Mouse (Mus musculus) intestine, postnatal 0 days (tissue): Measurements from ENCODE around the gene Ifi27l2a. TPM values are rescaled to one million over a fixed set of nuclear protein-coding genes. Genes with fewer than 3 reads are reported as not detected.
"Not testable (repeated sequence)": the region's sequence is repeated elsewhere in the genome, so short reads cannot be mapped to it uniquely, and the experiment has no call there.

ENCODE experiments used
- ATAC-seq: fragments of 200-750 bp; cut with Nextera tagmentation; 2 replicates; pipeline ENCODE4 v1.8.0; 2017; ENCODE audit warnings: mild to moderate bottlenecking, moderate TSS enrichment, moderate library complexity
- H3K27ac ChIP-seq: fragments of 300-500 bp; sonication (generic); 2 replicates; pipeline ENCODE4 v1.5.1; 2014; ENCODE audit warnings: mild to moderate bottlenecking, low read depth, low read length, moderate library complexity
- H3K27me3 ChIP-seq: fragments of 300-500 bp; sonication (generic); replicated peaks from 2 replicates; pipeline ENCODE4 v1.6.1; 2014; ENCODE audit warnings: low read length, mixed read lengths; ENCODE audit not compliant: control insufficient read depth, insufficient read depth
- H3K36me3 ChIP-seq: fragments of 300-500 bp; sonication (generic); 2 replicates; pipeline ENCODE4 v1.6.1; 2014; ENCODE audit warnings: mild to moderate bottlenecking, moderate library complexity; ENCODE audit not compliant: control insufficient read depth, insufficient read depth
- H3K4me1 ChIP-seq: fragments of 300-500 bp; sonication (generic); replicated peaks from 2 replicates; pipeline ENCODE4 v1.6.1; 2014; ENCODE audit warnings: antibody characterized with exemption, low read length, mixed read lengths; ENCODE audit not compliant: control insufficient read depth, insufficient read depth
- H3K4me2 ChIP-seq: fragments of 300-500 bp; sonication (generic); replicated peaks from 2 replicates; pipeline ENCODE4 v1.6.1; 2014; ENCODE audit warnings: low read depth, mild to moderate bottlenecking, moderate library complexity
- H3K4me3 ChIP-seq: fragments of 300-500 bp; sonication (generic); 2 replicates; pipeline ENCODE4 v1.5.1; 2014; ENCODE audit warnings: low read depth, low read length
- H3K9ac ChIP-seq: fragments of 300-500 bp; sonication (generic); 2 replicates; pipeline ENCODE4 v1.6.1; 2014; ENCODE audit warnings: mild to moderate bottlenecking, low read depth, low read length
- H3K9me3 ChIP-seq: fragments of 300-500 bp; sonication (generic); 2 replicates; pipeline ENCODE4 v1.6.1; 2016; ENCODE audit warnings: mixed run types; ENCODE audit not compliant: control insufficient read depth
- CTCF ChIP-seq: sonication (generic); IDR thresholded peaks from 2 replicates; pipeline ENCODE4 v1.5.1; 2016; ENCODE audit warnings: low read depth, mild to moderate bottlenecking, control low read depth, antibody characterized with exemption, moderate library complexity
- WGBS: fragments of 180-500 bp; shearing (Covaris S2); extraction: QIAGEN DNeasy Blood & Tissue Kit; methylation state at CpG from one replicate; pipeline ENCODE4 v1.1.7; 2014; 5-methylcytosine and 5-hydroxymethylcytosine counted together
- polyA plus RNA-seq: library from polyadenylated mRNA; unstranded; fragments of >200 nt; fragmentation: Nextera tagmentation; extraction: Ambion mirVana; gene quantifications from 2 replicates; pipeline ENCODE4 v1.2.1, GENCODE M21; 2015

The Ifi27l2a gene
- polyA plus RNA-seq, 1 experiment from 2014 or later, result 95.5 TPM

GRCm38 (mm10) chr12:103453361-103453760 is 9.9 kb upstream of the Ifi27l2a start:
- Histone ChIP-seq H3K4me3 (no peak overlapping the region), H3K4me2 (no peak overlapping the region), H3K36me3 (peaks cover 4% of the 10 kb centered on the region; the same call in 1 of the 2 replicates), H3K9me3 (no peaks in the 10 kb centered on the region), H3K27me3 (no peaks in the 10 kb centered on the region), H3K4me1 (no peaks in the 10 kb centered on the region), H3K9ac (no peak overlapping the region), H3K27ac (no peak overlapping the region)
- ATAC-seq, result no peak
- no peak for TF ChIP-seq CTCF

- no peaks in the 10 kb centered on the region for H3K27me3 ChIP-seq
- 74% methylated on average over 3 of the region's 3 CpGs for WGBS
- peaks cover 5% of the 10 kb centered on the region; the same call in 1 of the 2 replicates for H3K36me3 ChIP-seq
- H3K4me1 ChIP-seq, result no peaks in the 10 kb centered on the region
- H3K27ac ChIP-seq, result no peak overlapping the region
- H3K4me2 ChIP-seq, result no peak overlapping the region
- TF ChIP-seq CTCF, result no peak
- no peak overlapping the region for H3K4me3 ChIP-seq
- ATAC-seq, result no peak
- no peak overlapping the region for H3K9ac ChIP-seq
- no peaks in the 10 kb centered on the region for H3K9me3 ChIP-seq
Observed at GRCm38 (mm10) chr12:103445060-103445459, 1.6 kb upstream of the Ifi27l2a start.

GRCm38 (mm10) chr12:103444261-103444660 is 781 bp upstream of the Ifi27l2a start:
- H3K4me2 ChIP-seq, H3K4me3 ChIP-seq, H3K4me1 ChIP-seq, H3K9ac ChIP-seq, H3K27ac ChIP-seq, H3K9me3 ChIP-seq, H3K27me3 ChIP-seq, H3K36me3 ChIP-seq, ATAC-seq: not testable (repeated sequence)
- 36% methylated on average over 5 of the region's 7 CpGs for WGBS

DNA sequence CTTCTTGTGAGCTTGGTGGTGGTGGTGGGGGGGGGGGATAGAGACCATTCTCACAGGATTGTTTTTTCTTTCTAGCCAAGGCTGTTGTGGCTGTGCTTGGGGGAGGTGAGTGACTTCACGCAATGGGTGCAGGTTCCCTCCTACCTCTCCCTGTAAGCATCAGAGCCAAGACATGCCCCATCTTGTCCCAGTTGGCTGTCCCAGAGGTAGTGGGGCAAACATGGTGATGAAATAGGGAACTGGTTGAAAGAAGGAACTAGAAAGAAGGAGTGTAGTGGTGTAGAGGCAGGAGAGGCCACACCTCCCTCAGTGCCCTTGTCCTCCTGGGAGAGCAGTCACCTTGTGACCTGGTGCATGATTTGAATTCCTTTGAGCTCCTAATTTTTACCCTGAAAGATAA is 5.9 kb downstream of the Ifi27l2a start:
- ATAC-seq, result no peak
- Histone ChIP-seq H3K4me2 (no peak overlapping the region), H3K9me3 (no peaks in the 10 kb centered on the region), H3K4me1 (peaks cover 5% of the 10 kb centered on the region; the same call in 1 of the 2 replicates), H3K36me3 (peaks cover 14% of the 10 kb centered on the region; the same call in 1 of the 2 replicates), H3K27me3 (no peaks in the 10 kb centered on the region), H3K27ac (no peak overlapping the region), H3K4me3 (no peak overlapping the region), H3K9ac (no peak overlapping the region)
- TF ChIP-seq CTCF, result no peak
- 95% methylated on average over 1 of the region's 1 CpGs for WGBS

DNA sequence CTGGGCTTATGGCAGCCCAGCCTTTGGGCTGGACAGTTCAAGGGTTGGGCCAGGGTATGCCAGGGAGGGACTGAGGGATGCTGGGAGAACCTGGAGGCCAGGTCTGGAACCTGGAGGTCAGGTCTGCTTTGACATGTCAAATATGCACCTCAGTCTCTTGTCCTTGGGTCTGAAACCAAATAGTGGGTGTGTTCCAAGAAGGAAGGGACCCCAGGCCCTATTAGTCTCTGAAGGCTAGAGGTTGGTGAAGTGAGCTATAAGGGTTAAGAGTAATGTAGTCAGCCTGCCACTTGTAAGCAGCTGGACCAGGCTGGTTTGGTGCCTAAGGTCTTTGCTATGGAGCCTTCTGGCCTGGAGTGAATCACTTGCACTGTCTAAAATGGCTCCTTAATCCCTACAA is 8.6 kb downstream of the Ifi27l2a start:
- H3K9me3 ChIP-seq, result no peaks in the 10 kb centered on the region
- peaks cover 7% of the 10 kb centered on the region; the same call in 1 of the 2 replicates for H3K36me3 ChIP-seq
- ATAC-seq, result no peak
- H3K4me2 ChIP-seq, result peak overlapping the region; percentile 51; the same call in 1 of the 2 replicates
- no peaks in the 10 kb centered on the region for H3K27me3 ChIP-seq
- peak overlapping the region; percentile 60; the same call in 1 of the 2 replicates for H3K27ac ChIP-seq
- peaks cover 5% of the 10 kb centered on the region; the same call in 1 of the 2 replicates for H3K4me1 ChIP-seq
- no peak overlapping the region for H3K9ac ChIP-seq
- H3K4me3 ChIP-seq, result no peak overlapping the region
- no peak for TF ChIP-seq CTCF

DNA sequence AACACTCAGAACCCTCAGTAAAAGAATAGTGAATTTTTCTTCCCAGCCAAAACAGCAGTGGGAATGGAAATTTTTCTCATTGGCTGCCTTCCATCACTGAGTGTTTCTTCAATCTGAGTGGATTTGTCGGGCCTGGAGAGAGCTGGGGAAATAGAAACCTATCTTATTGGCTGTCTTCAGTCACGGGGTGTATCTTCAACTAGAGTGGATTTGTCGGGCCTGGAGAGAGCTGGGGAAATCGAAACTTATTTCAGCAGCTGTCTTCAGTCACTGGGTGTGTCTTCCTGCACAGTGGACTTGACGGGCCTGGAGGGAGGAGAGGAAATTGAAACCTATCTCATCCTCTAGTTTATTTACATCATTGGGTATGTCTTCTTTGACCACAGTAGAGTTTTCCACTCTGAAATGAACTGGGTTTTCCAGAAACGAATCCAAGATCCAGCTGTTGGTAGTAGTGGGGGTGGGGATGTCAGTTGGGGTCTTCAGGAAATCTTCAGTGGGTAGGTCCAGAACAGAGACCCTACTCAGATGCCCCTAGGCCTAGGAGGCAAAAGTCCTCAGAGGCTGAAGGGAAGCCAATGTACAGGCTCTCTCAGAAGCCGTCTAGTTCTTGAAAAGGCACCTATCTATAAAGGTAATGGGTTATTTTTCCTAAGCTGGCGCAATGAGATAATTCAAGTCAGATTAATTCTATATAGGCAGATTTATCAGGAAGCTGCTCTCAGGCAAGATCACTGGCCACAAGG is 9.3 kb downstream of the Ifi27l2a start, which contains the start of gene Ifi27:
Ifi27 (plus strand) TSS at position 226 of the 746 bp plus-strand sequence.
- H3K4me1 ChIP-seq, result peaks cover 5% of the 10 kb centered on the region; the same call in 1 of the 2 replicates
- peaks cover 6% of the 10 kb centered on the region; the same call in 1 of the 2 replicates for H3K36me3 ChIP-seq
- WGBS, result 37% methylated on average over 8 of the region's 8 CpGs
- no peaks in the 10 kb centered on the region for H3K9me3 ChIP-seq
- H3K4me3 ChIP-seq, result no peak within 1 kb of the TSS
- H3K9ac ChIP-seq, result no peak within 1 kb of the TSS
- ATAC-seq, result peak; percentile 96
- peak within 1 kb of the TSS; percentile 60 for H3K27ac ChIP-seq
- H3K27me3 ChIP-seq, result no peaks in the 10 kb centered on the region
- peak within 1 kb of the TSS; percentile 51 for H3K4me2 ChIP-seq
- TF ChIP-seq CTCF, result no peak
